Mouse (Mus musculus) embryonic facial prominence, embryonic 11.5 days (tissue): ENCODE measurements at regions not wholly inside any gene's neighbourhood (a gene's known extent, or its start where the extent isn't known, plus 50 kb on each side); places are given as distances from the start of the nearest gene placed in this dataset.

Source experiments
- ATAC-seq: fragments of 200-750 bp; cut with Nextera tagmentation; replicated peaks from 2 replicates; pipeline ENCODE4 v1.8.0; 2017; ENCODE audit warnings: low read depth; ENCODE audit not compliant: insufficient number of reproducible peaks, low FRiP score, low TSS enrichment
- DNase-seq: peaks from one replicate; pipeline ENCODE4 v3.0.0-alpha.2; 2015; ENCODE audit warnings: low spot score
- H3K27ac ChIP-seq: fragments of 300-500 bp; sonication (generic); replicated peaks from 2 replicates; pipeline ENCODE4 v1.5.1; 2014; ENCODE audit warnings: mild to moderate bottlenecking, low read depth, low read length, control low read depth
- H3K27me3 ChIP-seq: fragments of 300-500 bp; sonication (generic); 2 replicates; pipeline ENCODE4 v1.6.1; 2014; ENCODE audit warnings: mild to moderate bottlenecking, low read length, moderate library complexity, mixed read lengths; ENCODE audit not compliant: control insufficient read depth, insufficient read depth
- H3K36me3 ChIP-seq: fragments of 300-500 bp; sonication (generic); replicated peaks from 2 replicates; pipeline ENCODE4 v1.6.1; 2014; ENCODE audit warnings: low read depth, mild to moderate bottlenecking, low read length, moderate library complexity, mixed read lengths; ENCODE audit not compliant: control insufficient read depth, insufficient read depth
- H3K4me1 ChIP-seq: fragments of 300-500 bp; sonication (generic); 2 replicates; pipeline ENCODE4 v1.6.1; 2014; ENCODE audit warnings: low read length, mixed read lengths; ENCODE audit not compliant: control insufficient read depth, insufficient read depth
- H3K4me2 ChIP-seq: fragments of 300-500 bp; sonication (generic); 2 replicates; pipeline ENCODE4 v1.6.1; 2014; ENCODE audit warnings: low read depth, mild to moderate bottlenecking, control low read depth, low read length, moderate library complexity
- H3K4me3 ChIP-seq: fragments of 300-500 bp; sonication (generic); 2 replicates; pipeline ENCODE4 v1.5.1; 2014; ENCODE audit warnings: low read depth, low read length, control low read depth
- H3K9ac ChIP-seq: fragments of 300-500 bp; sonication (generic); replicated peaks from 2 replicates; pipeline ENCODE4 v1.6.1; 2014; ENCODE audit warnings: mild to moderate bottlenecking, control low read depth, low read length
- H3K9me3 ChIP-seq: fragments of 300-500 bp; sonication (generic); replicated peaks from 2 replicates; pipeline ENCODE4 v1.6.1; 2016; ENCODE audit warnings: mild to moderate bottlenecking, low read length, inconsistent platforms, mixed read lengths; ENCODE audit not compliant: control insufficient read depth
- WGBS: fragments of 180-500 bp; shearing (Covaris S2); extraction: QIAGEN DNeasy Blood & Tissue Kit; methylation state at CpG from one replicate; pipeline ENCODE4 v1.1.7; 2014; 5-methylcytosine and 5-hydroxymethylcytosine counted together

- H3K4me3 ChIP-seq, result no peak overlapping the region
- H3K27ac ChIP-seq, result no peak overlapping the region
- no peaks in the 10 kb centered on the region for H3K9me3 ChIP-seq
- H3K4me1 ChIP-seq, result no peaks in the 10 kb centered on the region
- WGBS, result 35% methylated on average over 7 of the region's 7 CpGs
- no peak for ATAC-seq
- no peak for DNase-seq
- H3K36me3 ChIP-seq, result no peaks in the 10 kb centered on the region
- H3K27me3 ChIP-seq, result no peaks in the 10 kb centered on the region
- H3K4me2 ChIP-seq, result no peak overlapping the region
- H3K9ac ChIP-seq, result no peak overlapping the region
Observed at GRCm38 (mm10) chr19:21143970-21144595, 128.0 kb upstream of the Zfand5 start.

- Histone ChIP-seq H3K4me1 (no peaks in the 10 kb centered on the region), H3K27ac (no peak overlapping the region), H3K9me3 (no peaks in the 10 kb centered on the region), H3K4me2 (no peak overlapping the region), H3K36me3 (no peaks in the 10 kb centered on the region), H3K27me3 (no peaks in the 10 kb centered on the region), H3K4me3 (no peak overlapping the region), H3K9ac (no peak overlapping the region)
- no peak for DNase-seq
- 51% methylated on average over 3 of the region's 3 CpGs for WGBS
- no peak for ATAC-seq
Observed at GRCm38 (mm10) chr19:21140456-21140855, 131.6 kb upstream of the Zfand5 start.

GRCm38 (mm10) chr19:21138998-21139495 is 133.0 kb upstream of the Zfand5 start:
- Histone ChIP-seq H3K9ac (no peak overlapping the region), H3K27me3 (no peaks in the 10 kb centered on the region), H3K4me2 (no peak overlapping the region), H3K4me3 (no peak overlapping the region), H3K27ac (no peak overlapping the region), H3K9me3 (no peaks in the 10 kb centered on the region), H3K4me1 (no peaks in the 10 kb centered on the region), H3K36me3 (no peaks in the 10 kb centered on the region)
- DNase-seq (no peak), ATAC-seq (no peak)
- WGBS, result 80% methylated on average over 8 of the region's 8 CpGs

GRCm38 (mm10) chr19:21136756-21137155 is 135.3 kb upstream of the Zfand5 start:
- H3K27ac ChIP-seq, result no peak overlapping the region
- DNase-seq (no peak), ATAC-seq (no peak)
- 81% methylated on average over 1 of the region's 1 CpGs for WGBS
- no peak overlapping the region for H3K4me3 ChIP-seq
- no peaks in the 10 kb centered on the region for H3K36me3 ChIP-seq
- no peak overlapping the region for H3K9ac ChIP-seq
- H3K4me2 ChIP-seq, result no peak overlapping the region
- no peaks in the 10 kb centered on the region for H3K27me3 ChIP-seq
- no peaks in the 10 kb centered on the region for H3K4me1 ChIP-seq
- H3K9me3 ChIP-seq, result no peaks in the 10 kb centered on the region

GRCm38 (mm10) chr19:21135998-21136380 is 136.1 kb upstream of the Zfand5 start:
- H3K27me3 ChIP-seq, result no peaks in the 10 kb centered on the region
- no peaks in the 10 kb centered on the region for H3K36me3 ChIP-seq
- H3K27ac ChIP-seq, result no peak overlapping the region
- no peak overlapping the region for H3K4me3 ChIP-seq
- H3K9me3 ChIP-seq, result no peaks in the 10 kb centered on the region
- H3K4me1 ChIP-seq, result no peaks in the 10 kb centered on the region
- H3K9ac ChIP-seq, result no peak overlapping the region
- 50% methylated on average over 5 of the region's 5 CpGs for WGBS
- DNase-seq (no peak), ATAC-seq (no peak)
- H3K4me2 ChIP-seq, result no peak overlapping the region

- Histone ChIP-seq H3K36me3 (no peaks in the 10 kb centered on the region), H3K27ac (no peak overlapping the region), H3K4me3 (no peak overlapping the region), H3K4me2 (no peak overlapping the region), H3K9me3 (no peaks in the 10 kb centered on the region), H3K27me3 (no peaks in the 10 kb centered on the region), H3K4me1 (no peaks in the 10 kb centered on the region), H3K9ac (no peak overlapping the region)
- ATAC-seq, result no peak
- 50% methylated on average over 6 of the region's 6 CpGs for WGBS
- no peak for DNase-seq
Observed at GRCm38 (mm10) chr19:21135297-21135997, 136.6 kb upstream of the Zfand5 start.

- DNase-seq (no peak), ATAC-seq (no peak)
- H3K27me3 ChIP-seq, result no peaks in the 10 kb centered on the region
- H3K4me2 ChIP-seq, result no peak overlapping the region
- no peak overlapping the region for H3K27ac ChIP-seq
- no peak overlapping the region for H3K9ac ChIP-seq
- H3K36me3 ChIP-seq, result no peaks in the 10 kb centered on the region
- 91% methylated on average over 5 of the region's 5 CpGs for WGBS
- H3K4me1 ChIP-seq, result no peaks in the 10 kb centered on the region
- H3K4me3 ChIP-seq, result no peak overlapping the region
- H3K9me3 ChIP-seq, result no peaks in the 10 kb centered on the region
Observed at GRCm38 (mm10) chr19:21129653-21130052, 142.4 kb upstream of the Zfand5 start.

- Histone ChIP-seq H3K36me3 (no peaks in the 10 kb centered on the region), H3K4me2 (no peak overlapping the region), H3K4me3 (no peak overlapping the region), H3K4me1 (no peaks in the 10 kb centered on the region), H3K27me3 (no peaks in the 10 kb centered on the region), H3K27ac (no peak overlapping the region), H3K9ac (no peak overlapping the region), H3K9me3 (no peaks in the 10 kb centered on the region)
- DNase-seq (no peak), ATAC-seq (no peak)
- 86% methylated on average over 8 of the region's 8 CpGs for WGBS
Observed at GRCm38 (mm10) chr19:21127079-21127745, 144.9 kb upstream of the Zfand5 start.
